Mouse (Mus musculus) kidney, embryonic 16.5 days (tissue): Measurements from ENCODE around the gene Olfr539. TPM values are rescaled to one million over a fixed set of nuclear protein-coding genes. Genes with fewer than 3 reads are reported as not detected.

Source experiments
- ATAC-seq: fragments of 200-750 bp; cut with Nextera tagmentation; 2 replicates; pipeline ENCODE4 v1.8.0; 2017; ENCODE audit warnings: moderate TSS enrichment; ENCODE audit not compliant: low FRiP score, low TSS enrichment
- H3K27ac ChIP-seq: fragments of 300-500 bp; sonication (generic); 2 replicates; pipeline ENCODE4 v1.5.1; 2014; ENCODE audit warnings: low read length
- H3K27me3 ChIP-seq: fragments of 300-500 bp; sonication (generic); 2 replicates; pipeline ENCODE4 v1.6.1; 2014; ENCODE audit warnings: low read length, control low read depth, mixed read lengths; ENCODE audit not compliant: insufficient read depth
- H3K36me3 ChIP-seq: fragments of 300-500 bp; sonication (generic); 2 replicates; pipeline ENCODE4 v1.6.1; 2014; ENCODE audit warnings: low read length, control low read depth, mixed read lengths; ENCODE audit not compliant: insufficient read depth
- H3K4me1 ChIP-seq: fragments of 300-500 bp; sonication (generic); 2 replicates; pipeline ENCODE4 v1.6.1; 2014; ENCODE audit warnings: low read length, control low read depth, mixed read lengths; ENCODE audit not compliant: insufficient read depth
- H3K4me2 ChIP-seq: fragments of 300-500 bp; sonication (generic); replicated peaks from 2 replicates; pipeline ENCODE4 v1.6.1; 2014; ENCODE audit warnings: low read depth, low read length
- H3K4me3 ChIP-seq: fragments of 300-500 bp; sonication (generic); 2 replicates; pipeline ENCODE4 v1.5.1; 2014; ENCODE audit warnings: mild to moderate bottlenecking, low read length
- H3K9ac ChIP-seq: fragments of 300-500 bp; sonication (generic); replicated peaks from 2 replicates; pipeline ENCODE4 v1.6.1; 2014; ENCODE audit warnings: low read length
- H3K9me3 ChIP-seq: fragments of 300-500 bp; sonication (generic); 2 replicates; pipeline ENCODE4 v1.6.1; 2016; ENCODE audit warnings: low read length, control low read depth
- WGBS: fragments of 180-500 bp; shearing (Covaris S2); extraction: QIAGEN DNeasy Blood & Tissue Kit; methylation state at CpG from one replicate; pipeline ENCODE4 v1.1.7; 2014; 5-methylcytosine and 5-hydroxymethylcytosine counted together
- polyA plus RNA-seq: library from polyadenylated mRNA; unstranded; fragments of >200 nt; fragmentation: Nextera tagmentation; extraction: Ambion mirVana; gene quantifications from 2 replicates; pipeline ENCODE4 v1.2.1, GENCODE M21; 2015

Olfr539 gene
- polyA plus RNA-seq, 1 experiment from 2014 or later = not detected

DNA sequence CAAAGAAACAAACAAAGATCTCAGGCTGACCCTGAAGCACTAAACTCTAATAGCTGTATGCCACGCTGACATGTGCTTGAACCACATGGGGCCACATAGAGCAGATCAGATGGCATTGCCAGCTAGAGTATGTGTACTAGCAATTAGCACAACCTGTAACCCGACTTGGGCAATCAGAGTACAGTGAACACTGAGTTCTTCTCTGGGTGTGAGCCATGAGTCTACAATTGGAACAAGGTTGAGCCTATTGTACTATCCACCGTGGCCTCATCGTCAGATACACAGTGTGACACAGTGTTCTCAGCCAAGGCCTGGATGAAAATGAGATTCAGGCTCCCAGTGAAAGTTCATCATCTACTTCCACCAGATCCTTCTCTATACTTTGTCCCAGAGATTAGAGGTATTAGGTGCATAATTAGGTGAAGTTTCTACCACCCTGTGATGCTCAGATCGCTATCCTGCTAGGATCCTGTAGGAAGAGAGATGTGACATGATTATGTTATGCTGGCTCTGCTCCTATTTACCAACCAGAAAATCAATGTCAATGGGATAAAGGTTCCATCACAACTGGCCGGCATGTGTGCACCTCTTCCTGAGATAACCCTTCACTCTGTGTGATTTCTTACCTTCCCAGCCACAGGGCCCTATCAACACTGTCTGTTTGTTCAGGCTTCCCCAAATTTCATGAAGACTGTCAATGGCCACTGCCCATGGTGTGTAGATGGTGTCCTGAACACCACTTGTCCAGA, 48.0 kb downstream of the Olfr539 start:
- Histone ChIP-seq H3K9ac (no peak overlapping the region), H3K36me3 (no peaks in the 10 kb centered on the region), H3K4me1 (no peaks in the 10 kb centered on the region), H3K27me3 (no peaks in the 10 kb centered on the region), H3K27ac (no peak overlapping the region), H3K9me3 (no peaks in the 10 kb centered on the region), H3K4me3 (no peak overlapping the region), H3K4me2 (no peak overlapping the region)
- WGBS = 79% methylated on average over 6 of the region's 6 CpGs
- no peak for ATAC-seq

DNA sequence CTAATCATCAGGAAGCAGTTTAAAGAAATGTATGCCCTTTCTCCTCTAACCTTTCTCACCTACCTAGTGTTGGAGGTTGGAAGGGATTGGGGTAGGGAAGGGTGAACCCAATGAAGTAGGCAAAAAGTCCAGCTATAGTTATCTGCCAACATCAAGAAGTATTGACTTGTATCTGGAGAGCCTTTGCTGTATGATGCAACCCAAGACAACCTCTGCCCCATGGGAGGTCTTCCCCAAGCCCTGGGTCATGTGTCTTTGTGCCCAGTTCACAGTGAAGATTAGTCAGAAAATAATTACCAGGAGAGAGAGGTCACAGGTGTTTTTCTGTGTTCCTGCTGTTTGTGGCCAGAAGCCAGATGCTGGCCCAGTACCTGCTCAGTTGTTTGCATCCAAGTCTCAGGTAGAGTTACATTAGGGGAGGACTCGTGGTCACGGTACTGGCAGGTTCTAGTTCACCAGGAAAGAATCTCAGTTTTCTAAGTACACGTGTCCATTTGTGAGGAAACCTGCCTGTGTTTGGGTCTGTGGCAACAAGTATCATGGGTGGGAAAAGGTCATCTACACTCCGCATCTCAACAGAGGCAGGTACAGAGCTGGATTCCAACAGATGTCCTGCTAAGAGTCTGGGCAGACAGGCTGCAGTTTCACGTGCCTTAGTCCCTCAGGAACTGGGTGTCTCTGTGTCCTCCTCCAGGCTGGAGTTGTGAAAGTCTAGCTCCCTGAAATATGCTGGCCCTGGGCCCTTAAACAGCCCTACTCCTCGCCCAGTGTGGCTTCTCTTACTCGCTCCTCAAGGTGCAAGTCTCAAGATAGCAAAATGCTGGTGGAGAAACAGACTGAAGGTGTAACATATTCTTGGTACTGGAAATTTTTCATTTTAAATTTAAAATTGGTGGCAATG, 57.7 kb downstream of the Olfr539 start:
- Histone ChIP-seq H3K36me3 (no peaks in the 10 kb centered on the region), H3K27me3 (no peaks in the 10 kb centered on the region), H3K4me1 (no peaks in the 10 kb centered on the region), H3K9ac (no peak overlapping the region), H3K9me3 (no peaks in the 10 kb centered on the region), H3K27ac (no peak overlapping the region), H3K4me3 (no peak overlapping the region), H3K4me2 (no peak overlapping the region)
- ATAC-seq = no peak
- 78% methylated on average over 7 of the region's 7 CpGs for WGBS

DNA sequence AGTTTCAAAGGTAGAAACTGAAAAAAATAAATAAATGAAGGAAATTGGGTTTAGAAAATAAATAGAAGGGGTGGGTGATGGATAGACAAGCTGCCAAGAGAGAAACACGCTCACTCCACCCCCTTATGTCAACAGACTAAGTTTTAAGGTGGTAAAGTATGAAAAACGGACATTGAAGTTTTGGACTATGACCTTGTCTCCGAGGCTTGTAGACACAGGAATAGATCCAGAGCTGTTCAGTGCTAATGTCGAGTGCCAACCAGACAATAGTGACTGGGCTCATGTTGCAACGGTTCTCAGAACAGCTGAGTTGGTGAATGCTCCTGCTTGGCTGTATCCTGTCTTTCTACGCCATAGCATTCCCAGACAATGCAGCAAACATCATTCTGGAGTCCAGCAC, 61.4 kb downstream of the Olfr539 start:
- Histone ChIP-seq H3K9me3 (no peaks in the 10 kb centered on the region), H3K4me1 (no peaks in the 10 kb centered on the region), H3K4me3 (no peak overlapping the region), H3K36me3 (no peaks in the 10 kb centered on the region), H3K27ac (no peak overlapping the region), H3K9ac (no peak overlapping the region), H3K4me2 (no peak overlapping the region), H3K27me3 (no peaks in the 10 kb centered on the region)
- no peak for ATAC-seq
- WGBS = 73% methylated on average over 6 of the region's 6 CpGs

DNA sequence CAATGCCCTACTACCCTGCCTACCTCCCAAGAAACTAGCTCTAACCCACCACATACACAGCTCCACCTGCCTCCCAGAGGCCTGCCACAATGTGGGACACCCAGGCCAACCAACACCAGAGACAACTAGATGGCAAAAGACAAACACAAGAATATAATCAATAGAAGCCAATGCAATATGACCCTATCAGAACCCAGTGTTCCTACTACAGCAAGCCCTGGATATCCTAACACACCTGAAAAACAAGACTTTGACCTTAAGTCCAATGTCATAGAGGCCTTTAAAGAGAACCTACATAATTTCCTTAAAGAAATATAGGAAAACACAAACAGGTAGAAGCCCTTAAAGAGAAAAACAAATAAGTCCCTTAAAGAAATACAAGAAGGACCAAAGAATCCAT, 65.8 kb downstream of the Olfr539 start:
- Histone ChIP-seq H3K4me3 (no peak overlapping the region), H3K4me1 (no peaks in the 10 kb centered on the region), H3K27ac (no peak overlapping the region), H3K9me3 (no peaks in the 10 kb centered on the region), H3K27me3 (no peaks in the 10 kb centered on the region), H3K4me2 (no peak overlapping the region), H3K9ac (no peak overlapping the region), H3K36me3 (no peaks in the 10 kb centered on the region)
- no peak for ATAC-seq

Other genes starting within 250 kb of the Olfr539 start
- not detected in 2 replicates for gene Olfr532, start 238.3 kb upstream of the Olfr539 start, polyA plus RNA-seq
- not detected in 2 replicates for gene Olfr533, start 196.6 kb upstream of the Olfr539 start, polyA plus RNA-seq
- gene Olfr535, start 175.7 kb upstream of the Olfr539 start, polyA plus RNA-seq = not detected in 2 replicates
- not detected in 2 replicates for gene Olfr536, start 152.5 kb upstream of the Olfr539 start, polyA plus RNA-seq
- gene Olfr538, start 92.0 kb upstream of the Olfr539 start, polyA plus RNA-seq = not detected in 2 replicates
- gene Olfr46, start 58.7 kb upstream of the Olfr539 start, polyA plus RNA-seq = not detected in 2 replicates
- gene Olfr61, start 31.0 kb upstream of the Olfr539 start, polyA plus RNA-seq = not detected in 2 replicates
- gene Olfr53, start 13.5 kb upstream of the Olfr539 start, polyA plus RNA-seq = not detected in 2 replicates
- not detected in 2 replicates for gene Olfr45, start 22.0 kb downstream of the Olfr539 start, polyA plus RNA-seq
- not detected in 2 replicates for gene Olfr541, start 37.3 kb downstream of the Olfr539 start, polyA plus RNA-seq
- gene Cyp2e1, start 103.8 kb downstream of the Olfr539 start, polyA plus RNA-seq = 1.4 and 1.8 TPM in 2 replicates
- gene Syce1, start 127.9 kb downstream of the Olfr539 start, polyA plus RNA-seq = 0.25 and 0.37 TPM in 2 replicates
- 1.4 and 1.6 TPM in 2 replicates for gene Zfp941, start 162.2 kb downstream of the Olfr539 start, polyA plus RNA-seq
- gene Urah, start 175.1 kb downstream of the Olfr539 start, polyA plus RNA-seq = 0.49 and 0.92 TPM in 2 replicates
- not detected in 2 replicates for gene Scgb1c1, start 185.6 kb downstream of the Olfr539 start, polyA plus RNA-seq
- gene Odf3, start 187.9 kb downstream of the Olfr539 start, polyA plus RNA-seq = 0.12 TPM in 1 of 2 replicates, not detected in the other
- not detected in 2 replicates for gene Gm45785, start 196.4 kb downstream of the Olfr539 start, polyA plus RNA-seq
- gene Ric8a, start 197.0 kb downstream of the Olfr539 start, polyA plus RNA-seq = 69.7 and 73.6 TPM in 2 replicates
- gene Bet1l, start 197.6 kb downstream of the Olfr539 start, polyA plus RNA-seq = 41.7 and 42.1 TPM in 2 replicates
- 242 and 246 TPM in 2 replicates for gene Psmd13, start 222.0 kb downstream of the Olfr539 start, polyA plus RNA-seq
- 41.5 and 42.6 TPM in 2 replicates for gene Sirt3, start 222.4 kb downstream of the Olfr539 start, polyA plus RNA-seq
- 1.4 and 2.6 TPM in 2 replicates for gene Cox8b, start 240.5 kb downstream of the Olfr539 start, polyA plus RNA-seq